ENCODE assay signal across 10 mouse cellular contexts in the genomic region with DNA sequence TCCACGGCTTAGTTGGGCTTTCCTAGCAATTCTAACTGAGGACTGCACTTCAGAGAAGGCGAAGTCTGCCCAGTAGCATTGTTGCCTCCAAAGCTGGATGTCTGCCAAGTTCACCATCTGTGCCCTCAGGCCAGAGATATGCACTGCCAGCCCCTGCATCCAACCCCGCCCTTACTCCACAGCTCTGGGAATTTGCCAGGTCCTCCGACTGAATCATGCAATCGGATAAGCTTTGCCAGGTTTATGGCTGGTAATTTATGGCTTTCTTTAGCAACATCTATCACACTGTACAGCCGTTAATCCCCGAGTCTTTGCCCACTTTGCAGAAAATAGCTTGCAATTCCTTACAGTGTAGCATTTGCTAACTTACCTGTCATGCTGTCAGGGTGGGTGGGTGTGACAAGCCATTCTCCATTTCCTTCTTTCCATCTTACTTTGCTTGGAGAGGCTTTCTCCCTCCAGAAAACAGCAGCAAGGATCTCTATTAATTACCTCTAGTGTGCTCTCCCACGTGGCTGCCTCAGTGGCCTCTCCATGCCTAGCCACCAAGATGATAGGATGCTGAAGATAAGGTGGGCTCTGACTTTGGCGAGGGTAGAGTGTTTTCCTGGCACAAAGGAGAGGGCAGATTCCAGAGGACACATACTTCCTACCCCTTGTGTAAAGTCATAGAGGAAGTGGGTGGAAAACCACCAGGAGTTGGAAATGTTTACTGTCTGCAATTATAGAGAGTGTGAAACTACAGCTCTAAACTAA.
DNase-seq lines count a peak whose midpoint lies in the region; ATAC-seq lines count a peak whose summit lies in the region.
"Had no signal": no experiment of that assay in that cellular context is flagged by ENCODE, and none has a peak within 500 bp of the region (broad histone marks: within the 10 kb centered on the region; RNA-seq: fewer than 3 reads in every experiment).

No protein-coding gene starts in this region.

- H3K9me3 ChIP-seq in kidney, embryonic 15.5 days (replicated peaks): no peaks in the 10 kb centered on the region
- H3K9me3 ChIP-seq in limb, embryonic 15.5 days: no peaks in the 10 kb centered on the region
- H3K9me3 ChIP-seq: G1E; liver, embryonic 13.5 days had no signal

- H3K4me3 ChIP-seq in kidney, embryonic 15.5 days (replicated peaks): no peak overlapping the region
- H3K4me3 ChIP-seq in limb, embryonic 15.5 days: no peak overlapping the region
- H3K4me3 ChIP-seq: liver, embryonic 13.5 days had no signal

- no peak overlapping the region for H3K9ac ChIP-seq in kidney, embryonic 15.5 days
- no peak overlapping the region for H3K9ac ChIP-seq in limb, embryonic 15.5 days
- H3K9ac ChIP-seq: liver, embryonic 13.5 days had no signal

- 17% methylated on average over 9 of the region's 9 CpGs for WGBS in kidney, embryonic 15.5 days
- 10% methylated on average over 9 of the region's 9 CpGs for WGBS in limb, embryonic 15.5 days

- H3K36me3 ChIP-seq in kidney, embryonic 15.5 days: no peaks in the 10 kb centered on the region
- no peaks in the 10 kb centered on the region for H3K36me3 ChIP-seq in limb, embryonic 15.5 days
- H3K36me3 ChIP-seq: G1E; liver, embryonic 13.5 days had no signal

- no peak overlapping the region for H3K4me2 ChIP-seq in kidney, embryonic 15.5 days
- peak overlapping the region; percentile 4; the same call in 1 of the 2 replicates for H3K4me2 ChIP-seq in limb, embryonic 15.5 days
- H3K4me2 ChIP-seq: liver, embryonic 13.5 days had no signal

- H3K27me3 ChIP-seq in kidney, embryonic 15.5 days: peaks cover 9% of the 10 kb centered on the region
- H3K27me3 ChIP-seq in limb, embryonic 15.5 days: no peaks in the 10 kb centered on the region
- H3K27me3 ChIP-seq: liver, embryonic 13.5 days had no signal

- H3K27ac ChIP-seq in kidney, embryonic 15.5 days: no peak overlapping the region
- no peak overlapping the region for H3K27ac ChIP-seq in limb, embryonic 15.5 days
- H3K27ac ChIP-seq: liver, embryonic 13.5 days had no signal

- ATAC-seq in kidney, embryonic 15.5 days (replicated peaks; ENCODE audit: low FRiP score): peak; percentile 69
- peak; percentile 63; the same call in 1 of the 2 replicates for ATAC-seq in limb, embryonic 15.5 days (ENCODE audit: insufficient number of reproducible peaks, low FRiP score, low TSS enrichment, low read depth)
- ATAC-seq in activated CD4-positive, CD25-positive, alpha-beta regulatory T cell, adult 4 months: no peak

- H3K4me1 ChIP-seq in kidney, embryonic 15.5 days: peaks cover 16% of the 10 kb centered on the region
- peaks cover 10% of the 10 kb centered on the region for H3K4me1 ChIP-seq in limb, embryonic 15.5 days
- H3K4me1 ChIP-seq: liver, embryonic 13.5 days had no signal

- peak; percentile 7 for DNase-seq in kidney, adult 9 months
- no peak for DNase-seq in kidney, adult 18-20 months
- DNase-seq in cerebellum, adult 8-10 months: peak; percentile 99
- DNase-seq in gastrocnemius, postnatal 10 days: peak; percentile 47
- peak; percentile 89 for DNase-seq in retina, postnatal 7 days (ENCODE audit: low read depth, low spot score)
- DNase-seq: liver, embryonic 13.5 days had no signal
